Mouse (Mus musculus): ENCODE measurements at regions not wholly inside any gene's neighbourhood (a gene's known extent, or its start where the extent isn't known, plus 50 kb on each side); places are given as distances from the start of the nearest gene placed in this dataset.

DNA sequence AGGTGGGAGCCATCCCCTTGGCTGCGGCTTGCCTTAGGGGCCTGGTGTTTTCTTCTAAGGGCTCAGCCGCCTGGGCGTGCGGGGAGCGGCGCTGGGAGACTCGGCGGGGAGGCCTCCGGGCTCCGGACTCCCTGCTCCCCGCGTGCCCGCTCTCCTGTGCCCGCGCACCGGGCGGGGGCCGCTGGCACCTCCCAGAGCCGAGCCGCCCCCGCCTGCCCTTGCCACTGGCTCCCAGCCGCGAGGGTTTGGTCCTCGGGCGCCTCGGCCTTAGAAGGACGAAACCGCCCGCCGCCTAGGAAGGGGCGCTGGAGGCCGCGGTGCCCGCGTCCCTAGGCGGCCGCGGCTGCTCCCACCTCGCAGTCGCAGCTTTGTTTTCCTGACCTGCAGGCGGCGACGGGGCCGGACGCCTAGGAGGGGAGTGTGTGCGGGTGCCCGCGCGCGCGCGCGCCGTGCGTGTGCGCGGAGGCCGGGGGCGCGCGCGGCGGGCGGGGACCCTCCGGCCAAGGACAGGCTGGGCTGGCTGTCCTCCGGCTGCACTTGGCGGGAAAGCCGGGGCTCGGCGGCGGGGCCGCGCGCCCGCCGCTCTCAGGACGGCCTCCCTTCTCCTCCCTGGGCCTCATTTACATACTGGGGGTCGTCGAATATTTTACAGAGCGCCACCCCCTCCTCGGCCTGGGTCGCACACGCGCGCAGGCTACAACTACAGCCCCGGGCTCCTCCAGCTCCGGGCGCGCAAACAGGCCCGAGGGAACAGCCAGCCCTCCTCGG lies 227.1 kb downstream of the Mef2c start:
- peak; percentile 54 for DNase-seq

DNA sequence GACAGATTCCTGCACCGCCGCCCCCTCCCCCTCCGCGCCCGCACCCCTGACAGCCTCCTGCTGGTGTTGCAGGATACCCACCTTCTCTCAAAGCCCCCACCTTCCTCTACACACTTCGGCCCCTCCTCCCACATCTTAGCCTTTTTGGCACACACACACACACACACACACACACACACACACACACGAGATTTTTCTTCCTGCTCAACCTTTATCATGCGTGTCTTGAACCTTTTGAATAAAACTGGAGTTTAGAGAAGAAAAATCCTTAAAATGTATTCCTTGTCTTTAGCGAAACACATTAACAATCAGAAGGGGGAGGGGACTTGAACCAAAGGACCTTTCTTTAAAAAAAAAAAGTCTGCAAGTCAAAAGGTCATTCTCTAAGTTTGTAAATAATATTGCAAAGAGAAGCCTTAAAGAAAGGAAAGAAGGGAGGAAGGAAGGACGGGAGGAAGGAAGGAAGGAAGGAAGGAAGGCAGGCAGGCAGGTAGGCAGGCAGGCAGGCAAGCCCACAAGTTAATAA lies 227.7 kb downstream of the Mef2c start:
- no peak for DNase-seq

DNA sequence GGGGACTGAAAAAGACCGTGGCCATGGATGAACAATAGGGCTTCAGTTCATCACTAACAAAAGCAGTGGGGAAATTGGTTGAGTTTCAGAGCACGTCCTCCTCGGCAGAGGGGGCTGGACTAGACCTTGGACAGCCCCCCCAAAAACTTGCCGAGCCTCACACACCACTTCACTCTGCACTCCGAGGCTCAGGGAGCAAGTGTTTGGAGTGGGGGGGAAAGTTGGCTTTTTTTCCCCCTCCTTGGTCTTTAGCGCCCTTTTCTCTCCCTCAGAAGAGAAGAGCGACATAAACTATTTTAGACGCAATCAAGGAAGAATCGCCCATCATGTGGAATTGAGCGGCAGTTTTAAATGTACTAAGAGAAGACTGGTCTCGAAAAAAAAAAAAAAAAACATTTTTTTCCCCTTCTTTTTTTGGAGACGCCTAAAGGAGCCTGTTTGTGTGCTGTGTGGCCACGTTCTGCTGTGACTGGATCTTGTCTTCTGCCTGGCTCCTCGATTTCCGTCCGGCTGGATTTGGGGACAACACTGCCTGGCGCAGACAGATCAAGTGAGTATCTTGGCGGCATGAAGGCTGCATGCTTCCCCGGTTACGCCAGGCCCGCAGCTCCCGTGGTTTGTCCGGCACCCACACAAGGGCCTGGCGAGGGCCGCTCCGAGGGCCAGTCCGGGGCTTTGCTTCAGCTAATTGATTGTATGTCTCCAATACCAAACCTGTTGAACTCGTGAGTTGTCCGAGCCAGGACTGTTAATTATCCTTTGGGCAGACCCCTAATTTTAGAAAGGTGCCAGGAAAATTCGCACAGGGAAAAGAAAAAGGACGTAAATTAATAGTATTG lies 228.7 kb downstream of the Mef2c start:
- no peak for DNase-seq

DNA sequence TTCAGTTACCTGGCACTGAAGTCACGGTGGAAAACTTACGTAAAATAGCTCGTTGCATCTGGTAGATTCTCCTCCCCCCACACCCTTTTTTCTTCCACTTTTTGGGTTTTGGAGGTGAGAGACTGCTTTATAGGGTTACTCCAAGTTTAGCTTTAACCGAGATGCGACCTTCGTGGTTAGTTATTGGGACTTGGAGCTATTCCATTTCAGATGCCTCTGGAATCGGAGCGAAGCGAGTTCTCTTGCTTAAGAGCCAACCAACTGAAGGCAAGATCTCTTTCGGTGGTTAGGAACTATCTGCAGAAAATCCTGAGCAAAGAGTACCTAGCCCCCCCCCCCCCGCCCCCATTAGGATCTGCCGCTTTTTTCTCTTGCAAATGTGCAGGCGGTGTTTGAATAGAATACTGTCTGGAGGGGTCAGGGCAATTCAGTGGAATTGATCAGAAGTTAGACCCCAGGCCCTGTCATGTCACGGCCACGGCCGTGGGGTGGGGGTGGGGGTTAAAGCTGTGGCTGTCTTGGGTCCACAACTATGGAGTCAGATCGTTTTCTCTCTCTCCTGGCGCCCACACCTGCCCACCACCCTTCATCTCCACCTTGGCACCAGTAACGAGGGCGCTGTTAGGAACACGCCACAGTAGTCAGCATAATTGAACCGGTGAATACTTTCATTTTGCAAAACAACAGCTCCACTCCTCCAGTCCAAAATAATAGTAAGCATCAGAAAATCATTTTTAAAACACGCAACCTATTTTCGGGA lies 229.6 kb downstream of the Mef2c start:
- no peak for DNase-seq

DNA sequence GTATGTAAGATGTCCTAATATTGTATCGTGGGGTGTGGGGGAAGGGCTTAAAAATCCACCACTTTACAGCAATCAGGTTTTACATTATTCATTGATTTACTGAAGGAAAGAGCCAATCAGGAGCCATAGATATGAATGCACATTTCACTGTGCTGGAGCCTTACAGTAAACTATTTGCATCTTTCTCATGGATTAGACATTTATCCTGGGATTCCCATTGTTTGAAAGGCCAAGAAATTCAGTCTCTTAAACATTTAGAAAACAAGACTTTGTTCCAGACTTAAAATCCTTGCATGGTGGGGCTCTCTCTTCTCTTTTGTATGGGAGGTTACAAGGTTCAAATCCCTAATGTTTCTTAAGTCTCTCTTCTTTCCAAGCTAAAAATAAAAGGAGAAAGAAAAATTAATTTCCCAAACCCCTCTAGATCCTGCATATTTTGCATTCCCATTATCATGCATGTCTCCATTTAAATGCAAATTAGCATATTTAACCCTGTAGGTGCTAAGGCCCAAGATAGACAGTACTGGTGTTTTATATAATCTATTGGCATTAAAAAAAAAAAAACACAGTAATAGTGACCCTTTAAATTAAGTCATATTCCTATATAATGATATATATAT lies 230.3 kb downstream of the Mef2c start:
- no peak for DNase-seq

DNA sequence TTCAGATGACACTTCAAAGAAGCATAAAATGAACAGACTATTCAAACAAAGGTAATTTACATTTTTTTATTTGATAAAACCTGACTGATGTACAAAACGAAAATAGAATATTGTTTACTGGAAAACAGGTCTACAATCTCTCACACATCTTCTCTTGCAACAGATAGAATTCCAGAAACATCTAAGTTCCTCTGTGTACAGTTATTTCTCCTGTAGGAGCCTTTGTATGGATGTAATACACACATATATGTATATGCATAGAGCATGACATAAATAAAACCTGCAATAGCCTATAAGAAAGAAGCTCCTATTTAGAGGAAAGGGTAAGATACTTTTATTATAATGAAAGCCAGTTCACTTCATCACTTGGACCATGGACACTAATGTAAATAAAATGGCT lies 230.8 kb downstream of the Mef2c start:
- no peak for DNase-seq

DNA sequence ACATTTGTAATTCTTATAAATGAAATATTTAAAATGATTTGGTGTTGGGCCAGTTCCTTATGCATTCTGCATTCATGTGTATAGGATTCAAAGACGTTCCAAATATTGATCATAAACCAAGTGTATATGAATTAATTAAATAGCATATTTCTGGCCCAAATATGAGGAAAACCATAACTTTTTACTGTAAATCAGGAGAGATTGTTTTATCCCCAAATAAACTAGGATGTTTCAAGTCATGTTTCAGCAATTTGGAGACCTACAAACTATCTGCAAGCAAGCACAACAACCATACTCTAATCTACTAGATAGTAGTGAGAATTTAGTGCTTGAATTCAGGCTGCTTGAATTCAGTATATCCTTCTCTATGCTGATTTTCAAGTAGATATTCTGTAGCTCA lies 231.3 kb downstream of the Mef2c start:
- DNase-seq = no peak

DNA sequence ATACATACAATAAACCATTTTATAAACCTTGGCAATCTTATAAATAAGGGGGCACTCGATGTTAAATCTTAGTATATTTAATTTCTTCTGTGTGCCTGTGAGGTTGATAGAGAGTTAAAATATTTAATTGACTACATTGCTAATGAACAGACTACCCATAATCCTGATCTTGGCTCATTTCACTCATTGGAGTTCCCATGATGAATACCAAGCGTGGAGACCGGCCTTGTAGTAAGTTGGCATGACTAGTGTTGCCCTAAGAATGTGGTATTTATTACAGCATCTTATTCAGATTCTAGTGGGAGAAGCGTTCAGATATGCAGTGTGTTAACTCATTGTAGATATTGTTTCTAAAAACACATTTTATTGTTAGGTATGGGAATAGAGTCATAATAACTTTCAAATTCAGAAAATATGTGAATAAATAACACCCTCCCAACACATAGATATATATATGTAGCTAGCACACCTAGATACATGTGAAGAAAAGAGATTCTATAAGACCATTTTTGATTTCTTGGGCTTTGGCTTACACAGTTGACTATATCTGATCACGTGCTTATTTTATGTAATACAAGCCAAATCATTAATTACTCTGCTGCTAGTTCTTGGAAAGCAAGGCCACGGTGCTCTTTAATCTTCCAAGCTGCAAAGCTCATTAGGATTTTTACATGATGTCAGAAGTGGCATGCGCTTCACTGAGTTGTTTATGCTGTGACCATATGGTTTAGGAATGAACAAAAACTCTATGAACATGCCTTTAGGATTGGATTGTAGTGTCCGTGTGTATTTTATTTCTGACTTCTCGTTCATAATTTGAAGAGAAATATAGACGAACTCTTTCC lies 232.0 kb downstream of the Mef2c start:
- DNase-seq = no peak

DNA sequence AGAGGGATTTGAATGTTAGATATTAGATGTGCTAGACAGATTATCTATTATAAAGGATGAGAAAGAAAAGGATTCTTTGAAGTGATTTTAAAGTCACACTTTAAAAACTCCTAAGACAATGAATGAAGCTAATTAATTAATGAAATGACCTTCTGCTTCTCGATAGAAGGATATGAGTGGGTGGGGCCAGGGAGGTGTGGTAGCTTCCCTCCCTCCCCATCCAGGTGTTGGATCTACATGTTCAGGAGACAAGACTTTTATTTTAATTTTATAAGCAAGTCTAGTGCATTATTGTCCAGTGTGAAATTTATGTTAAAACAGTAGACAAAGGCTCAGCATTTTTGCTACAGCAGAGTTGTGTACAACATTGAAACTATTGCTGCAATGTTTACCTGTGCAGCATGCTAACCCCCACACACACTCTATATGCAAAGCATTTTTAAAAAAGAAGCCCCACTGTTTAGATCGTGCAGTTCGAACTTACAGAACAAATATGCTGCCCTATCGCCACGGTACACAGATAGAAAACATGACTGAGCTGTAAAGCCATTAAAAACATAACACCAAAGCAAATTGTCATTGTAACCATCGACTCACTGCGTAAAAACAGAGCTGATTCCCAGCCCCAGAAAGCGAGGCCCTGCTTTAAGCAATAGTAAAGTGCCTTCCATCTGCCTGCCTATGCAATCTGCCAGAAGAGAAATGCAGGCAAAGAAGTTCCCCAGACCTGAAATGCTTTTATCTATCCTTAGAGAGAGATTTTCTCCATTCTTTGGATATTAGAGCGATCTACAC lies 233.4 kb downstream of the Mef2c start:
- DNase-seq = no peak

DNA sequence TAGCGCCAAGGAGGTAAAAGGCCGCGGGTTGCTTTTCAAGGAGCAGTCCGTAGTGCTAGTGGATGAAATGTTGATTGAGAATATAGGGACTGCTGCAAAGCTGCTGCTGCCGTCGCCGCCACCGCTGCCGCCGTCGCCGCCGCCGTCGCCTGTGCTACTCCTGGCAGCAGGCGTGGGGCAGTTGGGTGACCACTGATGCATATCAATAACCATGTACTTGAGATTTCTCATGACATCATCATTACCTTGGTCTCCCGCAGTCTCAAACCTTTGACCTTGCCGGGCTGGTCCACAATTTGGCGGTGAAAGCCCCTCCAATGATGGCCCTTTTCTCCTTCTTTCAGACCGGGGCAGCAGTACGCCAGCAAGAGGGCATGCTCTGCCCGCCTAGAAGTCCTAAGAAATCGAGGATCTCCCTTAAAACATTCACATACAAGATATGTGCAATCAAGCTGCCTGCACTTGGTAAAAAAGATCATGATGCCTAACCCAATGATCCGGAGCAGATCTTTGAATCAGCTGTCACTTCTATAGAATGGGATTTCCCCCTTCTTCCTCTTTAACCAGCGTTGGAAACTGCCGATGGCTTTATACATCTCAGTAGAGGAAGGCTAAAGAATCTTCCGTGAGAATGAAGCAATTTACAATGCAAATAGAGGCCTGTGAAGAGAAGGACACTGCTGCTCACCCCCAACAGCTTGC lies 234.1 kb downstream of the Mef2c start:
- DNase-seq = no peak

DNA sequence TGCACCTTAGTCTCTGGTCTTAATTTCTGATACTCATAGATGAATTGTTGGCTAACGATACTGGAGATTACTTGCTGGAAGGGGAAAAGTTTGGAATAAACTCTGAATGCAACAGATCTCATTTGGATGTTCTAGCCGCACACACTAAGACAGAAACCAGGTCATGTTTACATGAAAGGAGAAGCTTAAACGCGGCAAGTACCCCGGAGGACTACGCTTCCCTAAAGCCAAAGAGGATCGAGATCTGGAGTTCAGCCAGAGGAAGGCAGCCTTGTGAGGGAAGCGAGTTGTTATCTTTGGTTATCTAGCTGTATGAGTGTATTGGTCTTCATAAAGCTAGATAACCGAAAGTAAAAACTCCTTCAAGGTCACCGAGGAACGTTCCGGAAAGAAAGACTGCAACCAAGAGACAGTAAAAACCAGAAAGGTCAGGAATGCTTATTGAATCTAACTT lies 234.7 kb downstream of the Mef2c start:
- no peak for DNase-seq

DNA sequence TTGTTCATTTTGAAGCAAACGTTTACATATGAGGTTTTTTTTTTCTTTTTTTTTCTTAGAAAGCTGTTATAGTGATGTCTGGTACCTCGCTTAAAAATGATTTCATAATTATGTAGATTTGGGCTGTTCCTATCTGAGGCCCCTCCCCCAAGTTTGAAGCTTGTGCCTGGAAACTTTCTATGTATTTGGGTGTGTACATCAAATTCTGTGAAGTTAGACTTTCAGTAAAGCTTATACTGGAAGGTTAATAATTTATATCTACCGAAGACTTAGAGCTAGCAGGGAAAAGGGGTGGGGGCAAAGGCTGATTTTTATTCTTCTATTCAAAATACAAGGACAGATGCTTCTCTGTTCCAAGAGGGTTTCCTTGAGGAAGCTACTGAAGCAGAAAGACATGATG lies 235.3 kb downstream of the Mef2c start:
- DNase-seq = no peak

DNA sequence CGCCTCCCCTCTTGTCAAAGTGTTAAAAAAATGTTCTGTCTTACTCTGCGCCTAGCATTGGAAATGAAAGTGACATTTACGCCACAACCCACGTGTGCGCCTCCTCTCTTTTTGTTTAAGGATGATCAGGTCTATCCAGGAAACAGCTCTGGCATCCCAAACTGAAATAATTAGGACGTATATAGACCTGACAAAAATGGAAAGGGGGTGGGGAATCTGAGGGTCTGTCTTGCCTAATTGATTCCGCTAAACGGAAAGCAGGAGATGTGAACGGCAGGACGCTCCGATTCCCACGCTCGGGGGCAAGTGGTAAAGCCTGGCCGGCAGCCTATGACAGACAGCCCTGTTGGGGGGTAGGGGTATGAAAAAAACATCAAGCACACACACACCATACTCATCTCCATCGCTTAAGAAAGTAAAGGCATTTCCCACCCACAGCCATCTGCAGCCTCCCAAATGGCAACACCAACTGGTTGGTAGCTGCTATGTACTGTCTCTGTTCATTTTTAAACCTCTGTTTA lies 235.8 kb downstream of the Mef2c start:
- DNase-seq = no peak

DNA sequence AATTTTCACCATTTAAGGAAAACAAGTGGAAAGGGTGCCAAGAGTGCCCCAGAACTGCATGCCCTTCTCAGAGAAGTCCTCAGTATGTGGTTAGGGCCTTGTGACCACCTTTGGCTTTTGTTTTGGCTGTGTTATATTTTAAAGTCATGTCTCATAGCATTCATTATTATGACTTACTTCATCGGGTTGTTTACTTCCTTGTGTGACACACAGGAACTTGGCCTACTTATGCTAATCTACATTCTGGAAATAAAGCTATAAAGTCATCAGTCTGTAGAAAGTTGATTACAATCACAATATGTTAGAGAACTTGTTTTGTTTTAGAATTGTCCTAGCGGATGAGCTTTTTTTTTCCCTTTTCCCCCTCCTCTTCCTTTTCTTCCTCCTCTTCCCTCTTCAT lies 236.3 kb downstream of the Mef2c start:
- no peak for DNase-seq

DNA sequence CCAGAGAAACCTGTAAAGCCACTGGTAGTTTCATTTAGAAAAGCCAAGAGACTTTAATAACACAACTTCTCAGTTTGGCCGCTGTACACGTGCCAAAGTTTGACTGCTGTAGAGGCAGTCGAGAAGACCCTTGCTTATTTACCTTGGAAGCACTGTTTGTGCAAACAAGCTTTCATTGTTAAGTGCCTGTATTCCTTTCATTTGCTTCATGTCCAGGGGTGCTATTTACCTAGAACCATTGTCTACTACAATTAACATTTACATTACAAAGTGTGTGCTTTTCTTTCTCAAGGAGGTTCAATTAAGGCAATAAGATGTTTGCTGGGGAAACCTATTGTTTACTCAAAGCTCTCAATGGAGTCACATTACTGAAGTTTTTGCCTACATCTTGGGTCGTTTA lies 236.9 kb downstream of the Mef2c start:
- no peak for DNase-seq

DNA sequence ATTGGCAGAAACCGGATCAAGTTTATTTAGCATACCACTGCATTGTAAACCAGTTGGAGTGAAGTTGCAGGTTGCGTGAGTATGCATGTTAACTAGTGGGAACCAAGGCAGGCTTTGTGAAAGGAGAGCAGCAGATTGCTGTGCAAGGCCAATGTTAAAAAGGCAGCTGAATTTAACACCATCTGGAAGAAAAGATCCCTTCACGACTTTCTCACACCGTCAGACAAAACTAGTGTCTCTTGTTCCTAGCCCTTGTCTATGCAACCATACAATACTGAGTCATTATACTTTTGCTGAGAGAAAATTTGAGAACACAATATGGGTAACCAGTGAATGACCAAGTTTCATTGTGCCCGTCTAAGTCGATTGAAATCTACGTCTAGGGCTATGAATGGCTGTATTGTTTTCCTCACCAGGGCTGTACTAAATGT lies 237.8 kb downstream of the Mef2c start:
- no peak for DNase-seq

DNA sequence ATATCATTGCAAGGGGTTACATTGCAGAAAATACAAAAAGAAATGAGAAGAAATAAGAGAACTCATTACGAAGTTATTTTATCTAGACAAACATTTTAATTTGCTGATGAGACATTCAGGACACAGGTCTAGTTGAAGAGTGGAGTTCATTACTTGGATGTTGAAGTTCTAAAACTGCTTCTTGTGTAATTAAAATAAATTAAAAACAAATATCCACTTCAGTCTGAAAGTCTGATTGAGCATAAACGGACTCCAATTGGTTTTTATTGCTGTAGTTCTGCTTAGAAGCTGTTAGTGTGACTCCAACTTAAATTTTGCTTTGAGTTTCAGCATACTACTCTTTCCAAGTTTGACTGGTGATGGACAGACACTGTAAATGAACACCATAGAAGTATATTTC lies 238.3 kb downstream of the Mef2c start:
- DNase-seq = no peak

DNA sequence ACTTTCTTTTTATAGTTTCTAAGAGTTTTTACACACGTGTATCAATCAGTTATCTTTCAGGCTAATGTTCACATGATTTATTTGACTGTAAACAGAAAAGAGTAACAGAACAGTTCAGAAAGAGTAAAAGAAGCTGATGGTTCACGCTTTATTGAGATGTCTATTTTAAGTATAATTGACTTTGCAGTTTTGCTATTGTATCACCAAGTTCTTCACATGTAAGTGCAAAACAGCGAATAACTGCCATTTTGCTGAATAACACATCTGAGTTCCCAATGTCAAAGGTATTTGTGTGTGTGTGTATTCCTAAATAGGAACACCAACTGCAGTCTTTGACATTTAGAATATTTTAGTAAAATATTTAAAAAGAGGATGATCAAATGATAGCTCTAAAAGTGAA lies 238.7 kb downstream of the Mef2c start:
- DNase-seq = no peak

DNA sequence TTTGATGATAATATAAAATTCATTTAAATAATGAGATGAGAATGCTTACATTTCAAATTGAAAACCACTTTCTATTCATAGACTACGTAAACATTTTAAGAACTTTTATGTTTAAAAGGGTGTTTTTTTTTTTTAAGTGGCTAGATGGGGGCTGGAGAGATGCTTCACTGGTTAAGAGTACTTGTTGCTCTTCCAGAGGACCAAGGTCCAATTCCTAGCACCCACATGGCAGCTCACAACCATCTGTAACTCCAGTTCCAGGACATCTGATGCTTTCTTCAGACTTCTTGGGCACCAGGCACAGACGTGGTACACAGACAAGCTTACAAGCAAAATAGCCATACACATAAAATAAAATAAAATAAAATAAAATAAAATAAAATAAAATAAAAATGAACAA lies 239.5 kb downstream of the Mef2c start:
- DNase-seq = no peak
